Mouse (Mus musculus): ENCODE results near the gene Ctf2. TPM values are rescaled to one million over a fixed set of nuclear protein-coding genes. Genes with fewer than 3 reads are reported as not detected.

Gene Ctf2
- polyA plus RNA-seq, 1 experiment from 2014 or later, result not detected

MicroRNAs encoded within 50 kb of the gene (microRNA counts, 519-probe panel; counts per million panel counts)
- 32.2 counts per million for microRNA mmu-miR-762

Small RNA genes lying within 50 kb of the gene (microRNA-seq; reads per million reads assigned to microRNA genes)
- gene Mir762 (ENCODE audit: borderline number of aligned reads), result 0.20 reads per million

Other genes with a start within 250 kb of the Ctf2 start
- 36.8 and 46.6 TPM in 2 replicates for gene Srcap, start 220.2 kb downstream of the Ctf2 start, polyA plus RNA-seq (2014; fragmentation: Nextera tagmentation; extraction: Ambion mirVana)
- gene Gm42715, start 212.6 kb downstream of the Ctf2 start, polyA plus RNA-seq (2014; fragmentation: Nextera tagmentation; extraction: Ambion mirVana), result 9.8 and 12.6 TPM in 2 replicates
- 3.0 and 5.6 TPM in 2 replicates for gene Tmem265, start 170.8 kb downstream of the Ctf2 start, polyA plus RNA-seq (2014; fragmentation: Nextera tagmentation; extraction: Ambion mirVana)
- gene Phkg2, start 158.8 kb downstream of the Ctf2 start, polyA plus RNA-seq (2014; fragmentation: Nextera tagmentation; extraction: Ambion mirVana), result 41.5 and 44.9 TPM in 2 replicates
- gene Ccdc189, start 143.6 kb downstream of the Ctf2 start, polyA plus RNA-seq (2014; fragmentation: Nextera tagmentation; extraction: Ambion mirVana), result 8.7 and 10.0 TPM in 2 replicates
- gene Rnf40, start 143.4 kb downstream of the Ctf2 start, polyA plus RNA-seq (2014; fragmentation: Nextera tagmentation; extraction: Ambion mirVana), result 23.4 and 27.6 TPM in 2 replicates
- 11.2 and 12.0 TPM in 2 replicates for gene Zfp629, start 116.4 kb downstream of the Ctf2 start, polyA plus RNA-seq (2014; fragmentation: Nextera tagmentation; extraction: Ambion mirVana)
- gene Bcl7c, start 23.2 kb downstream of the Ctf2 start, polyA plus RNA-seq (2014; fragmentation: Nextera tagmentation; extraction: Ambion mirVana), result 32.5 and 34.4 TPM in 2 replicates
- gene Ctf1, start 19.4 kb downstream of the Ctf2 start, polyA plus RNA-seq (2014; fragmentation: Nextera tagmentation; extraction: Ambion mirVana), result 4.7 and 4.9 TPM in 2 replicates
- gene Fbxl19, start 12.4 kb upstream of the Ctf2 start, polyA plus RNA-seq (2014; fragmentation: Nextera tagmentation; extraction: Ambion mirVana), result 2.5 and 3.3 TPM in 2 replicates
- 13.3 and 14.5 TPM in 2 replicates for gene Orai3, start 37.6 kb upstream of the Ctf2 start, polyA plus RNA-seq (2014; fragmentation: Nextera tagmentation; extraction: Ambion mirVana)
- gene Setd1a, start 44.5 kb upstream of the Ctf2 start, polyA plus RNA-seq (2014; fragmentation: Nextera tagmentation; extraction: Ambion mirVana), result 16.9 and 20.8 TPM in 2 replicates
- 0.46 TPM in 1 of 2 replicates, not detected in the other for gene Gm49388, start 53.4 kb upstream of the Ctf2 start, polyA plus RNA-seq (2014; fragmentation: Nextera tagmentation; extraction: Ambion mirVana)
- gene Hsd3b7, start 68.4 kb upstream of the Ctf2 start, polyA plus RNA-seq (2014; fragmentation: Nextera tagmentation; extraction: Ambion mirVana), result 18.1 and 23.5 TPM in 2 replicates
- 20.5 and 22.8 TPM in 2 replicates for gene Stx4a, start 92.1 kb upstream of the Ctf2 start, polyA plus RNA-seq (2014; fragmentation: Nextera tagmentation; extraction: Ambion mirVana)
- gene Stx1b, start 92.4 kb upstream of the Ctf2 start, polyA plus RNA-seq (2014; fragmentation: Nextera tagmentation; extraction: Ambion mirVana), result 1.4 and 1.8 TPM in 2 replicates
- gene Zfp646, start 144.1 kb upstream of the Ctf2 start, polyA plus RNA-seq (2014; fragmentation: Nextera tagmentation; extraction: Ambion mirVana), result 10.1 and 12.0 TPM in 2 replicates
- 10.1 and 11.5 TPM in 2 replicates for gene Zfp668, start 144.7 kb upstream of the Ctf2 start, polyA plus RNA-seq (2014; fragmentation: Nextera tagmentation; extraction: Ambion mirVana)
- gene Prss53, start 158.8 kb upstream of the Ctf2 start, polyA plus RNA-seq (2014; fragmentation: Nextera tagmentation; extraction: Ambion mirVana), result 0.90 and 2.0 TPM in 2 replicates
- not detected in 2 replicates for gene Gm21974, start 163.3 kb upstream of the Ctf2 start, polyA plus RNA-seq (2014; fragmentation: Nextera tagmentation; extraction: Ambion mirVana)
- gene Vkorc1, start 163.5 kb upstream of the Ctf2 start, polyA plus RNA-seq (2014; fragmentation: Nextera tagmentation; extraction: Ambion mirVana), result 98.7 and 101 TPM in 2 replicates
- gene Bckdk, start 171.9 kb upstream of the Ctf2 start, polyA plus RNA-seq (2014; fragmentation: Nextera tagmentation; extraction: Ambion mirVana), result 166 and 174 TPM in 2 replicates
- 30.7 and 32.6 TPM in 2 replicates for gene Kat8, start 180.3 kb upstream of the Ctf2 start, polyA plus RNA-seq (2014; fragmentation: Nextera tagmentation; extraction: Ambion mirVana)
- 0.94 and 0.96 TPM in 2 replicates for gene Prss8, start 197.9 kb upstream of the Ctf2 start, polyA plus RNA-seq (2014; fragmentation: Nextera tagmentation; extraction: Ambion mirVana)
- 10.3 and 10.6 TPM in 2 replicates for gene Prss36, start 214.6 kb upstream of the Ctf2 start, polyA plus RNA-seq (2014; fragmentation: Nextera tagmentation; extraction: Ambion mirVana)
- 33.2 and 40.3 TPM in 2 replicates for gene Fus, start 235.3 kb upstream of the Ctf2 start, polyA plus RNA-seq (2014; fragmentation: Nextera tagmentation; extraction: Ambion mirVana)